Mouse (Mus musculus) thymus, postnatal 10 days (tissue): ENCODE data around the gene Ano10.

Experiments
- DNase-seq, 2 experiments: peaks; one replicate each; pipeline ENCODE4 v3.0.0; 2021; ENCODE audit warnings: low spot score in 2 of 2

The Ano10 gene

DNA sequence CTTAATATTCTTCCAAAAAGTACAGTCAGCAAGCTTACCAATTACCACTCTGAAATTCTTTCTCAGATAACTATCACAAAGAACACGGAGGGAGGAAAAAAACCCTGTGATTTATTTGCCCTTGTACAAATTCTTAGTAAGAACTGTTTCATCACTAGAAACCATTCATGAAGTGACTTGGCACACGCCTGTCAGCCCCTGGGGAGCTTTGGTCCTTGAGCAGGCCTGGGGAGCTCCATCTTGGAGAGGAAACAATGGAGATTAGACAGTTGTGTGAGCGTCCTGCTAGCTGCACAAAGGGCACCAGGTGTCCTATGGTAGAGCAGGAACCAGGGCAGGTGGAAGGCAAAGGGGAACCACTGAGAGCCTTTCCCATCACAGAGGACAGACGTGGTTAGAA lies 48.8 kb downstream of the Ano10 start:
- DNase-seq, result no peak

DNA sequence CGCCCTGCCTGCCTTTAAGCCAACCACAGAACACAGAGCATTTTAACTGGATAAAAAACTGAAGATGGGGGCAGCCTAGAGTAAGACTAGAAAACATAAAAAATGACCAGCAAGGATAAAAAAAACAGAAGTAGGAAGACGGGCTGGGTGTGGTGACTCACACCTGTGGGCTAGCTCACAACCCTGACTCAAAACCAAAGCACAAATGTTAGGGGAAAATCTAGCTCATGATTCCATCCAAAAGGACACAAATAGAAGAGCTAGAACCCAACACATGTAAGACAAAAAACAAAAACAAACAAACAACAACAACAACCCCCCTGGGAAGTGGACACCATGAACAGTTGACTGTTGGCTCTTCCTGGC lies 49.4 kb downstream of the Ano10 start:
- no peak for DNase-seq

DNA sequence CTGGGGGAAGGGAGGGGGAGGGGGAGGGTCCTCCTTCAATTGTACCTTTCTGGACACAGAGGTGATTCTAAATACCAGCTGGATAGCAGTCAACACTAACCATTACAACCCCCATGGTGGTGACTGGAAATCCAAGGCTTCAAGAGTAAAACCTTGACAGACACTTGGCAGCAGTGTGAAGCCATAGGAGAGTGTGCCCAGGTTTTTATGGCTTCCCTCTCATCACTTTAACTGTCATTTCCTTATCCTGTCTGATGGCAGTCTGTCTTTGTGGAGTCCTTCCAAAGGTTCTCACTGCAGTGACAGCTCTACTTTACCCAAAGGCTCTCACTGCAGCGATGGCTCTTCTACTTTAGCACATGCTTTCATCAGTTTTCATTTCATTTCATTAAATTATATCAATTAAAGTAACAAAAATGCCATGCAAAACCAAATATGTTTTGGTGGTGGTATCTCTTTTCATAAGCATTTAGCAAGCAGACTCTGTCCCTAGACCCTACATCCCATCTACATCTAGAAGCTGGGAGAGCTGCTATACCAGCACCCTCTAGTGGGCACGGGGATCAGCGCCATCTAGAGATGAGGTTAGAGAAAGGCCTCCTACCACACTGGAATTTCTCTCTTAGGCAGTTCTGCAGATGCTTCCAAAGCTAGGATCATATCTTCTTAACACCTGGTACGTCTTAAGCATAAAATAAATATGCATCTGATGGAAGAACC lies 50.0 kb downstream of the Ano10 start:
- DNase-seq, result peak; percentile 55 to 80

DNA sequence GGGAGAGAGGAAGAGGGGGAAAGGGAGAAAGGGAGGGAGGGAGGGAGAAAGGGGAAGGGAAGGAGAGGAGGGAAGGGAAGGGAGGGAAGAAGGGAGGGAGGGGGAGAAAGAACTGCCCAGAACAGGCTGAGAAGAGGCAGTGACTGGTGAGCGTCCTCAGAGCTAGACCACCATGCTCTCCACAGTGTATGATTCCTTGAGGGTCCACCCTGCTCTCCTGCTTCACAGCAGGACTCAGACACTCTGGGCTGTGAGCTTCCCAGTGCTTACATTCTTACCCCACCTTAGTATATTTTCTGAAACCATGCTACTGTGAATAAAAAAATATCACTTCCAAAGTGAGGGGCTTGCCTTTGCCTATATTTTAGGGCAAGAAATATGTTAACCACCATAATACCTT lies 50.9 kb downstream of the Ano10 start:
- DNase-seq, result no peak

DNA sequence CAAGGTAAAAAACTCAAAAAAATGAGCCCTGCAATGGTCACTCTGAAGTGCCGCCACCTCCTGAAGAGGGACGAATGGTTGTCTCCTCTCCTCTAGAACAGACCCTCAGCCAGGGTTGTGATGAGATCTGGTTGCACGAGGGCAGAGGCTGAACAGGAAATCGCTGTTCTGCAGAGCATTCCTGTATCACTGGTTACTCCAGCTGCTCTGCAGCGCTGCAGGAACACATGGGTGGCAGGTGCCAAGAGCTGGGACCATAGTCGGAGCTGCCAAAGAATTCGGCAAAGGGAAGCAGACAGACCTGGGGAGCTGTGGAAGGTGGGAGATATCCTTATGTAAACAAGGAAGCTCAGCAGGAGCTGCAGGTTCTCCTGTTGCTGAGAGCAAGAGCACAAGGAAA lies 51.4 kb downstream of the Ano10 start:
- DNase-seq, result no peak

DNA sequence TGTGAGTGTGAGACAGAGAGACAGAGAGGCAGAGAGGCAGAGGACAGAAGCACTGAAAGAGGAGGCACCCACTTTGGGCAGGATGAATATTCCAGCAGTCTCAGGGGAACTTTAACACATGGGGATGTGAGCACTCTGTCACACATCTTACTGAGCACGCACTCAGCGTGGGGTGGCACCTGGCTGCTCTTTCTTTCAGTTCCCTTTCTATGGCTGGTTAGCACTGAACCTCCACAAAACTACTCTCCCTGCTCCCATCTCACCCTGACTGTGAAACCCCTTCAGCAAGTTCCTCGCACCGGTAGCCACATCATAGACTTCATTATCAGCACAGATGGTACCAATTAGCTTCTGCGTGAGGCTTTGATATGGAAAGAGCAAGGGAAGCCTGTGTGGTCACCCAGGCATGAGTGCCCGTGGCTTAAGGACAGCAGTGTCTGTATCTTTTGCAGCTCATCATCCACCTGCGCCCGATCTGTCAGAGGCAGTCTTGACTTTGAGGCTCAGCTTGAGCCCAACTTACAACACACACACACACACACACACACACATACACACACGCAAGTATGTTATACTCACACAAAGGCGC lies 52.3 kb downstream of the Ano10 start:
- no peak for DNase-seq

DNA sequence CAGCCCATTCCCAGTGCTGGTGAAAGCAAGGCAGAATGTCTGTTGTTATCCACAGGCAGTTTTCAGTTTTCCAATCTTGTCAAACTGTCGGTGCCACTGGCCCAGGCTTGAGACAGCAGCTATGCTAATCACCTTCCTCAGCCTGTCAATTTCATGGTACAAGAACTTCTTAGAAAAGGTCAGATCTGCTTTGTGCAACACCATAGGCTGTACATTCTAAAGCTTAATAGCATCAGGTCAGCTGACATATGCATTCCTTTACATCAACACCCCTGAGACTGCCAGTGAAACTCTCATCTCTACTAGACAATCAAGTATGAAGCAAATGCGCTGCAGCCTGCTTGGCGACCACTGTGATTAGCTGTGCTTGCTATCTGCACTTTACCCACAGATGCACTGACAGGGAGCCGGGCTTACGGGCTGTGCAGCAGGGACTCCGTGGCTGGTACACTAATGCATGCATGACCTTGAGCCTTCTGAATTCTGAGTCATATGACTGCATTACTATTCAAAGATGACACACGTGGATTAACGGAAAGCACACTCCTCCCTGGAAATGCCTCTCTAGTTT lies 53.5 kb downstream of the Ano10 start:
- no peak for DNase-seq

DNA sequence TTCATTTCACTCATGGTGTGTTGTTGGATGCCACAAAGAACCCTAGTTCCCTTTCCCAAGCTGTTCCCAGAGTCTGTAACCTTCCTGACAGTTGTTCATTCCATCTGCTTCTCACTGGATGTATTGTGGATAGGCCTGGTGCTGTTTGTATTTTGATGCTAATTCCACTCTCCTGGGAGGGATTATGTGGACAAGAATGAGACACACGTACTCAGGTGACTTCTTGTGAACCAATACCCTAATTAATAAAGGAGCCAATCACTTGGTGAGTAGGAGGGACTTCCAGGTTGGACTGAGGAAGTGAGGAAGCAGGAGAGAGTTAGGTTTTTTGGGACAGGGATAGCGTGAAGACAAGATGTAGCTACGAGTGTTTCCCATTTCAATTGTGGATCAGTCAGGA lies 59.5 kb downstream of the Ano10 start:
- DNase-seq, result no peak

DNA sequence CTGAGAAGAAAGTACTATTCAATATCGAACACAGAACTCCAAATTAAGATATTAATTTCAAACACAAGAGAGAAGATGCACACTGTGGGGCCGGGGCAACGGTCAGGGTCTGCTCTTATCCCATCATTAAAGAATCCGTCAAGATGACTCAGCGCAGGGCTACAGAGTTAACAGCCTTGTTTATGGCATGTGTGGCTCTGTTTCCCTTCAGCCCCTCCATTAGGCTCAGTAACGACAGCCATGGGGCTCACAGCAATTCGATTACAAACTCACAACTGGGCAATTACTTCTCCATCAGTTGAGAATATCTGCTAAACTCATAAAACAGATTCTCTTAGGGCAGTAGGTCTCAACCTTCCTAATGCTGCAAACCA lies 60.3 kb downstream of the Ano10 start:
- DNase-seq, result no peak

DNA sequence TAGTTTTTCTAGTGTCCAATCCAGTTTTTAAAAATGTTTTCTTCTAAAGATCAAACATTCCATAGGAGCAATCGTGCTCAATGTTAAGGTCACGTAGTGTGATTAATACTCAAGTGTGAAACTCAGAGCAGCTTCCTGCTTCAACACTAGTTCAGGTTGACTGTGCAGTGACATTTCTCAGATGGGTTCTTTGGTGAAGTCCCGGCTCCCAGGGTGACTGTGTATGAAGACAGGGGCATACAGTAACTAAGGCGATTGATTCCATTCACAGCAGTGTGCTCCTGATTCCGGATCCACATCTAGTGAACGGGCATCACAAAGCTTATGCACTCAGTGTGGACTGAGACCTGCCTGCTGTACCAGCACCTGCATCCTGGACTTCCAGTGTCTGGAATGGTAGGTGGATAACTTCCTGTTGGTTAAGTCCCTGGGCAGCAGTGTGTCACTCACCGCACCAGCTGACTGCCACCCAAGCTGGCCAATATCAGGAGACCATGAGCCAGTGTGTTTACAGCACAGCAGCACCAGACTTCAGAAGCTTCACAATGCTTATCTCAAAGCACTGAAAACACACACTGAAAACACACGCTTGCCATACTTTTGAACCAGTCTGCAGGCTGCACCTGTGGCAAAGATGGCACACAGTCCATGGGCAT lies 60.8 kb downstream of the Ano10 start:
- DNase-seq, result no peak

DNA sequence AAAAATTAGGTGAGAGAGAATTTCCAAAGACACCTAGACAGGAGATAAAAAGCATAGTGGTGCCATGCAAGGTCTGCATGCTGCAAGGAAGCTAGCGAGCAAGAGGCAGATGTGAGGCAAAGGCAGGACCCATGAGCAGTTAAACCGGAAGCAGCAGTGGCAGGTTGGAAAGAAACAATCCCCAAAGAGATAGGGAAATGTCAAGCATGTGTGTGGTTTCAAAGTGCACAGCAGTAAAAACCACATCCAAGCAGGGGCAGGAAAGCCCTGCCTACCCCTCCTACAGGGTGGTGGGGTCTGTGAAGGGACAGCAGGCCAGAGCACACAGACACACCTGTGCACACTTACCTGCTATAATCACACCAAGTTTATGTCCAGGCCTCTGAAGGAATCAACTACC lies 61.3 kb downstream of the Ano10 start:
- DNase-seq, result peak; percentile 50 to 60

DNA sequence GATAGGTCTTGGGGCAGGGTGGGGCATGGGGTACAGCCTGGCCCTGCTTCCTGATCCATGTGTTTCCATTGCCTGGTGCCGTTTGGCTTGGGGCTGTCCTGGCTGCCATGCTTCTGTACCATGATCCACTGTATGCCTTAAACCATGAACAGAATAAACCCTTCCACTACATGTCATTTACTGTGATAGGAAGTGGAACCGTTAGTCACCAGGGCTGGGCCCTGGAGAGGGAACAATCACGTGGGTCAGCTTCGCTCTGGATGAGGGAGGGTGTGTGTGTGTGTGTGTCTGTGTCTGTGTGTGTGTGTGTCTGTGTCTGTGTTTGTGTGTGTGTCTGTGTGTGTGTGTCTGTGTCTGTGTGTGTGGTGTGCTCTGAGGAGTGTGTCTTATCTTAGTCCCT lies 63.5 kb downstream of the Ano10 start:
- no peak for DNase-seq

DNA sequence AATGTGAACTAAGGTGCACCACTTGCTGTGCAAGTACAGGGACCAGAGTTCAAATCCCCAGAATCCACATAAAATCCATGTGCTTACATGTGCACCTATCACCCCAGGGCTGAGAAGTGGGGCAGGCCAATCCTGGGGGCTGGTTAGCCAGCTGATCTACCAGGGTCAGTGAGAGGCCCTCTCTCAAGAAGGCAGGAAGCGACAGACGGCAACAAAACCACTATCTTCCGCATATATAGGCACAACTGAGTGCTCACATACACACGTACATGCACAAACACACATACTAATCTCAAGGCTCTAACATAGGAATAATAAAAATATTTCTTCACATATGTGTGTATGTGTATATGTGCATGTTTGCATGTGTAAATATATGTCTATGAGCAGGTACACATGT lies 67.8 kb downstream of the Ano10 start:
- no peak for DNase-seq

DNA sequence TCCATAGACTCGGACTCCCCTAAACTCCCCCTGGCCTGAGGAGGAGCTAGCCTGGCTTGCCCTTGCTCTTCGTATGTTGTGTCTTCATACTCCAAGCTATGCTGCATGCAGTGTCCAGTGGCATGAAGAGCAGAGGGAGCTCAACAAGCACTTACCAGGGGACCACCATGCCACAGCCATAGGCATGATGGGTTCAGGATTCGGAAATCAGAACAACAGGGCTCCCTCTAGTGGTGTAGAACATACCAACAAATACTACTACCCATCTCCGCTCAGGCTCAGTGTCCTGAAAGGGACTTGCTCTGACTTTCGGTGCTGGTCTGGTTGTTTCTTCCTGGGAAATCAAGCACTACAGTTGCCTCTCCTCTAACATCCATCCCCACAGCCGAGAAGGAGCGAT lies 68.9 kb downstream of the Ano10 start:
- peak in 1 of 2 experiments; percentile 68 for DNase-seq

DNA sequence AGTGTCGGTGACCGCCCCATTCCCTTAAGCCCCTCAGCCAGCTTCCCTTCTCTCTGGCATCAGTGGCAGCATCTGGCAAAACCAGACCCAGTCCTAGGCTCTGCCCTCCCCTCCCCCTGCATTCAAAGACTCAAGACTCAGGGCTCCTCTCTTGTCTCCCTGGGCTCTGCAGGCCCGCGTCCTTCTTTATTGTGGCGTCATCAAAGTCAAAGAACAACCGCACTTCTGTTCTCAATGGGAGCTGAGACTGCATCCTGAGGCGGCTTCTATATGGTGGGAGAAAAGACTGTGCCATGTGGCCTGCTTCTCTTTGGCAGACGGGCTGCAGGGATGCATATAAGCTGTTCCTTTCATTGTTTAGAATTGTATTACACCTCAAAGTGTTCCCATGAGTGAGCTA lies 71.2 kb downstream of the Ano10 start:
- DNase-seq, result no peak

DNA sequence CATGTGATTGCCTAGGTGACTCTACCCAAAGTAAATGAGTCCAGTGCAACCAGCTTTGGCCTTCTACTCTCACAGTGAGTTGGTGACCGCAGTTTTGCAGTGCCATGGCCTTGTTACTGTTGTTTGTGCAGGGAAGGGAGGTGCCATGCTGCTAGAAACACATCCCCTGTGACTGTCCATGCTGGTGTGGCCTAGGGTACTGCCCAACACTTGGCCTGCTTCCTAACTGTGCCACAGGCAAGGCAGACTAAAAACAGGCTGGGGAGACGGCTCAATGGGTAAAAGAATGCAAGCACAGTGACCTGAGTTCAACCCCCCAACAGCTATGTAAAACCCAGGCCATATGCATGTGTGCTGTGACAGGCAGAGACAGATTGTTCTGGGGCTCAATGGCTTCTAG lies 74.3 kb downstream of the Ano10 start:
- no peak for DNase-seq

DNA sequence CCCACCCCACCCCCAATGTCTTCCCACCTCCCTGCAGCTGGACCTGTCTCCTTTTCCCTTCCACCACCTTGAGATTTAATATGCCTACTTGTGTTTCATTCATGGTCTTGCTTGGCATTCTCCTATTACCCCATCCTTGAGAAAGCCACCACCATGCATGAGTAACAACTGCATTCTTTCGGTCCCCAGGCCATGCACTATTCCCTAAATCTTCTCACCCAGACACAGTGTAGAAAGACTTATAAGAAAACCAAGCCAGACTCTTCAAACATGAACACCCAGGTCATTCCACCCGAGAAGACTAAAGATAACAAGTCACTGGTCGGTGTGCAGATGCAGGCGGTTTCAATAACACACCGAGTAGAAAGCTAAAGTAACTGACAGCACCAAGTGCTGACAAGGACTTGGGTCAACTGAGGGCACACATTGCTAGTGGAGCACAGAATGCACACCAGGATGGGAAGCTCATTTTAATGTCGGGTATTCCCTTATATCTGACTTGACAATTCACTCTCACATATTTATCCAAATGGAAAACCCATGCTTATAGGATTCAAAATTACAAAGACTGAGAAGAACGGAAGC lies 77.2 kb downstream of the Ano10 start:
- DNase-seq, result no peak

DNA sequence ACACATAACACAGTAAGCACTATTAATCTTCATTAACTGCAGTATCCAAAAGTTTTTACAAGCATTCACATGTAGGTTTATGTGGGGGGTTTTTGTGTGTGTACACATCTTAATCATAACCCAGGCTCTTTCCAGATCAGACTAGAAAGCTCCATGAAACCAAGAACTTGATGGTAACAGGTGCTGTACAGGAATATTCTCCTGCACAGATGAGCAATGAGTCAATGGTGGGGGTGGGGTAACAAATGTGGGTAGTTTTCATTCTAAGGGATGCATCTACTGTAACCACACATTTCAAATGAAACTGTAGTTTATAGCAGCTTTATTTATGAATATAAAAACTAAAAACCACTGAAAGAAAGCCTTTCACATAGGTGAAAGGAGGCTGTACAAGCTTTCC lies 79.1 kb downstream of the Ano10 start:
- no peak for DNase-seq

DNA sequence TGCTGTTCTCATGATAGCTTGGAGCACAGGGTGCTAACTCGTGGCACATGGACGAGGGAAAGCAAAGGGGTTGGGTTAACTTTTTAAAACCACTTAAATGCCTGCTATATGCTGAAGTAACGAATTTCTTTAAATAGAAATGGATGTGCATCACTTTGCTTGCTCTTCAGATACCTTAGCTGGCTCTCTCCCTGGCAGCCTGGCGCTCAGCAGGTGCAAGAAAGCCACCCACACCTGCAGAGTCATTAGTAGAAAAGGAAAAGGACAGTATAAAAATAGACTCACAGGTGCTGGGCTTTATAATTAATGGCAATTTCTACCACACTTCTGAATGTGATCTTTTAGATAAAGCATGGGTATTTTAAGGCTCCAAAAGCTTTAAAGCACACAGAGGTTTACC lies 85.9 kb downstream of the Ano10 start:
- DNase-seq, result no peak

DNA sequence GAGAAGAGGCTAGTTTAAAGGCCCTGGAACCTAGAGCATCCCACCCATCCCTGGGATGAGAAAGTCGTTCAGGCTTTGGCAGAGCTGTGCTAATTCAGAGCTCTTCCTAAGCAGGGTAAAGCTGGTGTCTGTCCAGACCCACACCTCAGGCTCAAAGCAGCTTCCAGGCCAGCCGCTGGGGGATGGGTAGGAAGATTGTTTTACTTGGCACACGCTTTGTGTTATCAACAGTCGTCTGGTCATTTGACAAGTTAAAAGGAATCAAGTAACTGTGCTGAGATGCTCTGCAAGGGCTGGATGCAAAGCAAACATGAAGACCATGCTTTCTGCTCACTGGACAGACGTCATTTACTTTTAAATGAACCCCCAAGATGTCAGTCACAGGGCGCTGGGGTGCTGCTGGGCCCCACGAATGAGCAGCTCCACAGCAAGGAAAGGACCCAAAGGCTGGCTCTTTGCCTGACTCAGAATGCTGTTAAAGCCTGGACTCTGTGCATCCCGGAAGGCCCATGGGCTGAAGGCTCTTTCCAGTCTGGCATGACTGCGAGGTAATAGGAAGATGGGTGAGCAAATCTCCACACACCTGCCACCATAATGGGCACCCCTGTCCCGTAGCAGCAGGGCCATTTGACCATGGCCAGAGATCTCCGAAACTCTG lies 88.6 kb downstream of the Ano10 start:
- DNase-seq, result no peak

DNA sequence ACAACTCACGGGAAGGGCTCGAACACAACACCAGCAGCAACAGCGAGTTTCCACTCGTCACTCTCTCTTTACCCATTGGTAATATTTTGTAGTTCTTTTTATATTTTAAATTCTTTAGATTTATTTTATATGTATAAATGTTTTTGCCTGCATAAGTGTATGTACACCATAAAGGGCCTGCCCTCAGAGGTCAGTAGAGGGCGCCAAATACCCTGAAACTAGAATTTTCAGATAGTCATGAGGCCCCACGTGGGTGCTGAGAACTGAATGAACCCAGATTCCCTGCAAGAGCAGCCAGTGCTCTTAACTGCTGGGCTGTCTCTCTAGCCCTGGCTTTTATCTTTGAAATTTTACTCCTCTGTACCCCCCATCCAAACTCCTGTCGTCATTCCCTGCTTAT lies 89.7 kb downstream of the Ano10 start:
- peak; percentile 31 to 58 for DNase-seq

DNA sequence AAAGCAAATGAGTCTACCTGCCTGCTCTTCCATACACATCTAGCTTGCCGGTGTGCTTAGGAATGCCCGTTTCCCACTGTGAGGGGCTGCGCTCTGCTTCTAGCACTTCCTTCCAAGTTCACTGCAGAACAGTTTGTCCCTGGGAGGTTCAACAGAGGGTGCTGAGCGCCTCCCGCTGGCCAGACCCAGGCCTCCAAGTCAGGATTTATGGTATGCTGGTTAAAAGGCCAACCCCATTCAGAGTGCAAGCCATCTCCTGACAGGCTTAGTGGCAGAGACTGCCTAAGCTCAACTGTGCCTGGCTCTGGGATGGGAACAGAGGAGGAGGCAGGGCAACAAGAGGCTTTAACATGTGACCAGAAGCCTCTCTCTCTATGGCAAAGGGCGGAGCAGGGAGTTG lies 95.0 kb downstream of the Ano10 start:
- DNase-seq, result peak; percentile 32 to 59
